Mouse (Mus musculus): ENCODE results near the gene Ano10. TPM values are rescaled to one million over a fixed set of nuclear protein-coding genes. Genes with fewer than 3 reads are reported as not detected.
"Not testable (repeated sequence)": the region's sequence is repeated elsewhere in the genome, so short reads cannot be mapped to it uniquely, and the experiment has no call there.

Gene Ano10
- 10 to 100 TPM; 13.5 to 24.3 (median 19.2) TPM for polyA plus RNA-seq (2017; shearing (Covaris generic))

GRCm38 (mm10) chr9:122294242-122294881, at the start of gene Ano10:
Gene Ano10 (minus strand): TSS chr9:122294423.
- ATAC-seq = peak; percentile 93

GRCm38 (mm10) chr9:122343399-122343798, 49.2 kb upstream of the Ano10 start:
- ATAC-seq = no peak

- ATAC-seq = no peak
These were observed 45.7 kb upstream of the Ano10 start for GRCm38 (mm10) chr9:122339972-122340371.

GRCm38 (mm10) chr9:122337510-122337931, 43.3 kb upstream of the Ano10 start:
- no peak for ATAC-seq

GRCm38 (mm10) chr9:122336677-122337076, 42.5 kb upstream of the Ano10 start:
- no peak for ATAC-seq

GRCm38 (mm10) chr9:122328199-122328598, 34.0 kb upstream of the Ano10 start:
- ATAC-seq = no peak

- ATAC-seq = no peak
These were observed 31.8 kb upstream of the Ano10 start for GRCm38 (mm10) chr9:122325996-122326395.

GRCm38 (mm10) chr9:122322356-122322755, 28.1 kb upstream of the Ano10 start:
- no peak for ATAC-seq

GRCm38 (mm10) chr9:122320626-122321025, 26.4 kb upstream of the Ano10 start:
- ATAC-seq = no peak

- ATAC-seq = no peak
These were observed 22.3 kb upstream of the Ano10 start for GRCm38 (mm10) chr9:122316562-122316961.

GRCm38 (mm10) chr9:122315501-122315900, 21.3 kb upstream of the Ano10 start:
- ATAC-seq = no peak

GRCm38 (mm10) chr9:122314942-122315341, 20.7 kb upstream of the Ano10 start:
- ATAC-seq = no peak

GRCm38 (mm10) chr9:122314386-122314785, 20.2 kb upstream of the Ano10 start:
- ATAC-seq = no peak

- ATAC-seq = not testable (repeated sequence)
These were observed 18.9 kb upstream of the Ano10 start for GRCm38 (mm10) chr9:122313128-122313527.

GRCm38 (mm10) chr9:122312296-122312990, 18.2 kb upstream of the Ano10 start:
- no peak for ATAC-seq

GRCm38 (mm10) chr9:122311051-122311760, 17.0 kb upstream of the Ano10 start:
- no peak for ATAC-seq

- ATAC-seq = peak; percentile 80
These were observed 16.4 kb upstream of the Ano10 start for GRCm38 (mm10) chr9:122310613-122311049.

- ATAC-seq = no peak
These were observed 15.1 kb upstream of the Ano10 start for GRCm38 (mm10) chr9:122309013-122309980.

GRCm38 (mm10) chr9:122305302-122305701, 11.1 kb upstream of the Ano10 start:
- ATAC-seq = no peak

GRCm38 (mm10) chr9:122296169-122296568, 1.9 kb upstream of the Ano10 start:
- no peak for ATAC-seq

GRCm38 (mm10) chr9:122295396-122295795, 1.2 kb upstream of the Ano10 start:
- no peak for ATAC-seq

- ATAC-seq = peak; percentile 34
These were observed 370 bp downstream of the Ano10 start for GRCm38 (mm10) chr9:122293865-122294241.

Data from inflammation-experienced regulatory T-cells, adult 6 months (primary cell).